Mouse (Mus musculus): ENCODE data around the gene Tmem222. TPM values are rescaled to one million over a fixed set of nuclear protein-coding genes. Genes with fewer than 3 reads are reported as not detected.

Tmem222 gene
- total and polyA plus RNA-seq, 3 experiments, result 51.8 to 69.2 TPM; not detected in 1

DNA sequence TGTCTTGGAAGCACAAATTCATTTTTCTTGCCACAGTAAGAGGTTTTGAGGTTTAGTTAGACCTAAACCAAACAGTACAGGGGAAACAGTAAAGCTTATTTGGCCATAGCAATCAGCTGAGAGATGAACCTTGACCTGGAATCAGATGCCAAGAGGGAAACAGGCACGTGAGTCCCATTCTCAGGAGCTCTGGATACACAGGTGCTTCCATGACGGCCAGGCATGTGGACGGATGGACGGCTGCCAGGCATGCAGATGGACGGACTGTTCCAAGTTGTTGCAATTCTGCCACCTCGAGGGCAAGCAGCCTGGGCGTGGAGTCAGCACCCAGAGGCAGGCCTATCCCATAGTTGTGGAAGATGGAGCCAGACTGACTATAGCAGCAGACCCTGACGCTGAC lies 37.3 kb upstream of the Tmem222 start:
- no peak for TF ChIP-seq ZMIZ1 (IDR thresholded peaks at IDR 0.05; ENCODE audit: low read depth, low read length)
- Histone ChIP-seq H3K9me3 (replicated peaks; ENCODE audit: insufficient read depth, low read length) (no peaks in the 10 kb centered on the region), H3K36me3 (ENCODE audit: control insufficient read depth in 1 of 2, insufficient read depth in 2 of 2, low read length in 2 of 2) (no peaks in the 10 kb centered on the region), H3K27ac (ENCODE audit: control insufficient read depth, low read depth, low read length) (no peak overlapping the region), H3K27me3 (ENCODE audit: control insufficient read depth in 1 of 2, insufficient read depth in 2 of 2, low read length in 2 of 2) (no peaks in the 10 kb centered on the region), H3K9ac (ENCODE audit: control insufficient read depth, low read depth, low read length, poor library complexity, severe bottlenecking) (no peak overlapping the region), H3K79me2 (ENCODE audit: control insufficient read depth, insufficient read depth, low read length, poor library complexity) (no peaks in the 10 kb centered on the region), H3K4me3 (ENCODE audit: control insufficient read depth in 1 of 2, insufficient read depth in 1 of 2, low read depth in 2 of 2, low read length in 2 of 2) (no peak overlapping the region), H3K4me1 (ENCODE audit: control insufficient read depth in 1 of 2, insufficient read depth in 2 of 2, low read length in 2 of 2) (no peaks in the 10 kb centered on the region)
- DNase-seq (ENCODE audit: low read depth, low spot score), result no peak

DNA sequence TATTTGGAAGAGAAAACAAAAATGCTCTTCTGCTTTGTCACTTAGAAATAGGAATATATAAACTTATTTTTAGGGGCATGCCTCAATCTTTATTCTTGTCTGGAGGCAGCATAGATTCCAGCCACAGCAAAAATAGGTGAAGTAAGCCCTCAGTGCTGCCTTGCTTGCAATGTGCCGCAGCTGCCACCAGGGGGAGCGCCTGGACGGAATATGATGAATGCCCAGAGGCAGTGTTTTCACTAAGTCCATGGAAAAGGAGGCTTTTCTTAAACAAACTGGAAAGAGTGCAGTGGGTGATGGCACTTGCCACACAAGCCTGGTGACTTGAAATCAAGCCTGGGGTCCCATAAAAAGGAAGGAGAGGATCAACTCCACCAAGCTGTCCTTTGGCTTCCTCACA lies 32.4 kb upstream of the Tmem222 start:
- DNase-seq (ENCODE audit: low read depth, low spot score), result peak; percentile 81
- Histone ChIP-seq H3K9ac (ENCODE audit: control insufficient read depth, low read depth, low read length, poor library complexity, severe bottlenecking) (no peak overlapping the region), H3K79me2 (ENCODE audit: control insufficient read depth, insufficient read depth, low read length, poor library complexity) (no peaks in the 10 kb centered on the region), H3K36me3 (ENCODE audit: control insufficient read depth in 1 of 2, insufficient read depth in 2 of 2, low read length in 2 of 2) (no peaks in the 10 kb centered on the region), H3K27me3 (ENCODE audit: control insufficient read depth in 1 of 2, insufficient read depth in 2 of 2, low read length in 2 of 2) (no peaks in the 10 kb centered on the region), H3K27ac (ENCODE audit: control insufficient read depth, low read depth, low read length) (no peak overlapping the region), H3K4me1 (ENCODE audit: control insufficient read depth in 1 of 2, insufficient read depth in 2 of 2, low read length in 2 of 2) (no peaks in the 10 kb centered on the region), H3K4me3 (ENCODE audit: control insufficient read depth in 1 of 2, insufficient read depth in 1 of 2, low read depth in 2 of 2, low read length in 2 of 2) (no peak overlapping the region), H3K9me3 (replicated peaks; ENCODE audit: insufficient read depth, low read length) (no peaks in the 10 kb centered on the region)
- TF ChIP-seq MYC (IDR thresholded peaks at IDR 0.05; ENCODE audit: low read depth, low read length) (no peak), USF1 (IDR thresholded peaks at IDR 0.05; ENCODE audit: low read depth, low read length) (no peak), POLR2A (IDR thresholded peaks at IDR 0.05; ENCODE audit: control insufficient read depth in 1 of 2, insufficient read depth in 1 of 2, low read depth in 1 of 2, low read length in 2 of 2, poor library complexity in 1 of 2) (no peak), CTCF (IDR thresholded peaks at IDR 0.05 in 2 of 3, conservative IDR thresholded peaks at IDR 0.05 in 1 of 3; ENCODE audit: control insufficient read depth in 1 of 3, insufficient read depth in 1 of 3, low read depth in 2 of 3, low read length in 3 of 3, poor library complexity in 1 of 3, severe bottlenecking in 1 of 3) (peak; percentile 95 to 99 (median 96)), EP300 (IDR thresholded peaks at IDR 0.05; ENCODE audit: low read depth in 1 of 2, low read length in 2 of 2) (no peak), MAFK (IDR thresholded peaks at IDR 0.05; ENCODE audit: borderline replicate concordance, low read depth, low read length) (no peak), ZC3H11A (IDR thresholded peaks at IDR 0.05; ENCODE audit: low read depth, low read length) (peak; percentile 84), SMC3 (IDR thresholded peaks at IDR 0.05; ENCODE audit: low read depth, low read length) (peak; percentile 95), E2F4 (IDR thresholded peaks at IDR 0.05; ENCODE audit: borderline replicate concordance, low read depth, low read length) (no peak), CHD2 (IDR thresholded peaks at IDR 0.05; ENCODE audit: low read length) (no peak), MAX (IDR thresholded peaks at IDR 0.05; ENCODE audit: low read length) (no peak), BHLHE40 (IDR thresholded peaks at IDR 0.05; ENCODE audit: borderline replicate concordance, low read depth, low read length) (no peak), MXI1 (IDR thresholded peaks at IDR 0.05; ENCODE audit: low read depth, low read length) (no peak), GATA1 (IDR thresholded peaks at IDR 0.05; ENCODE audit: low read depth, low read length) (no peak), KAT2A (conservative IDR thresholded peaks at IDR 0.05; ENCODE audit: low read depth, low read length) (no peak), TCF12 (IDR thresholded peaks at IDR 0.05; ENCODE audit: low read depth, low read length) (no peak), RAD21 (IDR thresholded peaks at IDR 0.05; ENCODE audit: low read depth, low read length) (peak; percentile 89), ZMIZ1 (IDR thresholded peaks at IDR 0.05; ENCODE audit: low read depth, low read length) (no peak), USF2 (IDR thresholded peaks at IDR 0.05; ENCODE audit: borderline replicate concordance in 1 of 2, insufficient read depth in 1 of 2, low read depth in 1 of 2, low read length in 2 of 2) (no peak), SIN3A (IDR thresholded peaks at IDR 0.05; ENCODE audit: low read length) (no peak)
